Mouse (Mus musculus): ENCODE results near the gene Fancd2. TPM values are rescaled to one million over a fixed set of nuclear protein-coding genes. Genes with fewer than 3 reads are reported as not detected.

Fancd2 gene
- total RNA-seq (2021): under 1 TPM; 0.11 to 0.17 TPM

DNA sequence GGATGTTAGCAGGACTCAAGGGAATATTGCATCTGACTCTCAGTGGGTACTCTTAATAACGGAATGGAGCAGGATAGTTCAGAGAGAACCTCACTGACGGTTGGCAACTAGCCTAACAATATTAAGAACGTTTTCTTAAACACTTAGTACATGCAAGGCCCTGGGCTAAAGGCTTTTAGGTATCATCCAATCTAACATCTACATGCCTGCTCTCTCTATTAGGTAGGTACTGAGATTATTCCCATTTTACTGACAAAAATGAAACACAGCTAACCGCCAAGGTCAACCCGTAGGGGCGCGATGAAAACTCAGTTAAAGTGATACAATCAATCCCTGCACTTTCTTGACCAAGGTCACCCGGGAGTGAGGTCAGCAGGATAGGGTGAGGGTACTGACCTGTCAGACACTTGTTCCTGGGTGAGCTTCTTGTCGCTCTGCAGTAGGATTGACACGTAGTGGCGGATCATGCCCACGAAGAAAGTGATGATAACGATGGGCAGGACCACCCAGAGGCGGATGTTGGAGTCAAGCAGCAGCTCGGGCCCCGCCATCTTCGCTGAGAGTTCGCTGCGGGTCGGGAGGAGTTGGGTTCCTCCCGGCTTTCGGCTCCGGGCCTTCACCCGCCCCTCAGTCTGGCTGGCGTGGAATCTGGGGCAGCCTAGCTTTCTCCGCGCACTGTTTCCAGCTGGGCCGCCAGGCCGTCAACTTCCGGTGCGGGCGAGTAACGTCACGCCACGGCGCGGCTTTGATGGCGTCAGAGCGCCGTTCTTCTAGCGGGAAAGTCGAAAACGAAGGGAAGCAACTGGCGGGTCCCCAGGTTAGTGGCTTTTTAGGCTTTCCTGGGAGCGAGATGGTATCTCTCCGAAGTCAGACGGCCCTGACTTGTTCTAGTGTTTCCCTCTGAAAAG, at the start of gene Fancd2, which contains the start of gene Emc3:
Gene Fancd2, plus strand, starts transcription at position 751 of the 908 bp plus-strand sequence.
Gene Emc3, minus strand, starts transcription at position 721 of the 908 bp plus-strand sequence.
- intact Hi-C loops (cut with DNase I): loop anchor here (5.0 kb wide), 2 partner anchors 71 to 166 kb away; partner anchors contain the start of genes Brk1, Fancd2os and Tatdn2
- peak; percentile 96 to 98 for DNase-seq

DNA sequence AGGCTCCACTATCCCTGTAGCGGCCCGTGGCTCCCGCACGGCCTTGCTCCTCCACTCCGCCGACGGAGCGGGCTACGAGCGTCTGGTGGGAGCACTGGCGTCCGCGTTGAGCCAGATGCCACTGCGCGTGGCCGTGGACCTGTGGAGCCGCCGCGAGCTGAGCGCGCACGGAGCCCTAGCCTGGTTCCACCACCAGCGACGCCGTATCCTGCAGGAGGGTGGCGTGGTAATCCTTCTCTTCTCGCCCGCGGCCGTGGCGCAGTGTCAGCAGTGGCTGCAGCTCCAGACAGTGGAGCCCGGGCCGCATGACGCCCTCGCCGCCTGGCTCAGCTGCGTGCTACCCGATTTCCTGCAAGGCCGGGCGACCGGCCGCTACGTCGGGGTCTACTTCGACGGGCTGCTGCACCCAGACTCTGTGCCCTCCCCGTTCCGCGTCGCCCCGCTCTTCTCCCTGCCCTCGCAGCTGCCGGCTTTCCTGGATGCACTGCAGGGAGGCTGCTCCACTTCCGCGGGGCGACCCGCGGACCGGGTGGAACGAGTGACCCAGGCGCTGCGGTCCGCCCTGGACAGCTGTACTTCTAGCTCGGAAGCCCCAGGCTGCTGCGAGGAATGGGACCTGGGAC, 48.9 kb upstream of the Fancd2 start:
- DNase-seq: peak; percentile 37 to 58
- intact Hi-C loops (cut with DNase I): loop anchor here (5.0 kb wide), 2 partner anchors 140 to 155 kb away; partner anchors contain the start of genes Ogg1 and Vhl

DNA sequence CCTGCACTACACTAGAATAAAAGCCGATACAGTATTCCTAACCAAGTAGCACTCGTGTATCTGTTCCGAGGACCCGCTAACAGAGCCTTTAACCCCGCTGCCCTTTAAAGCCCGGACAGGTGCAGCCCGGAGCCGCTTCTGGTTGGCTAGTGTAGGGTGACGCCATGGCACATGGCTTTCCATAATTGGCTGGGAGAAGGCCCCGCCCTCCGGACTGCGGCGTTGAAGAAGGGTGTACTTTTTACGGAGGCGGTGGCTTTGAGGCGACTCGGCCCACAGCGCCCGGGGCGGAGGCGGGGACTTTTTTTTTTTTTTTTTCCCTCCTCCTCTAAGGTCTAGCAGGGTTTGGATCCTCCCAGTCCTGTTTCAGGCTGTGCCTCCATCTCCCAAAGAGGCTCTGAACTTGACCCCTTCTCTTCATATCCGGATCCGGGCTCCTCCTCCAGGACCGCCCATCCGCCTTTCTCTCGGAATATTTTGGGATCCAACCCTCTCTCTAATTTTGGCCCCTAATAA, 48.3 kb upstream of the Fancd2 start, which contains the start of gene Creld1:
Gene Creld1, plus strand, starts transcription at position 198 of the 516 bp plus-strand sequence.
- intact Hi-C loops (cut with DNase I): loop anchor here (5.0 kb wide), 2 partner anchors 139 to 156 kb away; partner anchors contain the start of genes Ogg1 and Vhl
- DNase-seq: peak; percentile 89

GRCm38 (mm10) chr6:113483729-113484128, 47.8 kb upstream of the Fancd2 start:
- intact Hi-C loops (cut with DNase I): loop anchor here (5.0 kb wide), 2 partner anchors 139 to 156 kb away; partner anchors contain the start of genes Ogg1 and Vhl
- DNase-seq: peak in 1 of 2 experiments; percentile 26

- no peak for DNase-seq
- intact Hi-C loops (cut with DNase I): no loop called here
These were observed 44.3 kb upstream of the Fancd2 start for GRCm38 (mm10) chr6:113487125-113487576.

DNA sequence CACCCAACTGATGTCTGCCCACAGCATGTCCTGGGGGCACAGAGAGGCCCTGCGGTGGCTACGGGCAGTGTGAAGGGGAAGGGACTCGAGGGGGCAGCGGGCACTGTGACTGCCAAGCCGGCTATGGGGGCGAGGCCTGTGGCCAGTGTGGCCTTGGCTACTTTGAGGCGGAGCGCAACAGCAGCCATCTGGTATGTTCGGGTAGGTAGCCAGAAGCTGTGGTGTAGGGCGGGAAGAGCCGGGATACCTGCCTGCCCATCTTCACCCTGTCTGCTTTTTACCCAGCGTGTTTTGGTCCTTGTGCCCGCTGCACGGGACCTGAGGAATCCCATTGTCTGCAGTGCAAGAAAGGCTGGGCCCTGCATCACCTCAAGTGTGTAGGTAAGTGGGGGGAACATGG, 42.1 kb upstream of the Fancd2 start:
- intact Hi-C loops (cut with DNase I): no loop called here
- DNase-seq: no peak

DNA sequence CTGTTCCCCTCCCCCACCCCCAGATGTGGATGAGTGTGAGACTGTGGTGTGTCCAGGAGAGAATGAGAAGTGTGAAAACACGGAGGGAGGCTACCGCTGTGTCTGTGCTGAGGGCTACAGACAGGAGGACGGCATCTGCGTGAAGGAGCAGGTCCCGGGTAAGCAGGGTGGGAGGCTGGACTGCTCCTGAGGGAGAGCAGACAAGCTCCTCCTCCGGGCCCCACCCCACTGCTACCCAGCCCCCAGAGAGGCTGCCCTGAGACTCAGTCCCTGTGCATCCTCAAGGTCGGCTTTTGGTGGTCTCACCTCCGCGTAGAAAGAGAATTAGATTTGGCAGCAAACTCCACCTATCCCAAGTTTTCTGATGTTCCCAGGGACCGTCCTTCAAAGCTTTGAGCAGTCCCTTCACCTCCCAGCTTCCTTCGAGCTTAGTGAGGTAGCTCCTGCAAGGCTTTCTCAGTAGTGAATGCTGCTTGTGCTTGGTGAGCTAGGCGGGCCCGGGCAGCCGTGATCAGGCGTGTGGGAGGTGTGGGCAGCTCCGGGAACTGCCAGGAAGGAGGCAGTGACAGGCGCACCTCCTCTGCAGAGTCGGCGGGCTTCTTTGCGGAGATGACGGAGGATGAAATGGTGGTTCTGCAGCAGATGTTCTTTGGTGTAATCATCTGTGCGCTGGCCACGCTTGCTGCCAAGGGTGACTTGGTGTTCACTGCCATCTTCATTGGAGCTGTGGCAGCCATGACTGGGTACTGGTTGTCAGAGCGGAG, 39.2 kb upstream of the Fancd2 start:
- no peak for DNase-seq
- intact Hi-C loops (cut with DNase I): no loop called here

GRCm38 (mm10) chr6:113494258-113494788, 37.2 kb upstream of the Fancd2 start:
- DNase-seq: peak; percentile 85 to 86
- intact Hi-C loops (cut with DNase I): no loop called here

DNA sequence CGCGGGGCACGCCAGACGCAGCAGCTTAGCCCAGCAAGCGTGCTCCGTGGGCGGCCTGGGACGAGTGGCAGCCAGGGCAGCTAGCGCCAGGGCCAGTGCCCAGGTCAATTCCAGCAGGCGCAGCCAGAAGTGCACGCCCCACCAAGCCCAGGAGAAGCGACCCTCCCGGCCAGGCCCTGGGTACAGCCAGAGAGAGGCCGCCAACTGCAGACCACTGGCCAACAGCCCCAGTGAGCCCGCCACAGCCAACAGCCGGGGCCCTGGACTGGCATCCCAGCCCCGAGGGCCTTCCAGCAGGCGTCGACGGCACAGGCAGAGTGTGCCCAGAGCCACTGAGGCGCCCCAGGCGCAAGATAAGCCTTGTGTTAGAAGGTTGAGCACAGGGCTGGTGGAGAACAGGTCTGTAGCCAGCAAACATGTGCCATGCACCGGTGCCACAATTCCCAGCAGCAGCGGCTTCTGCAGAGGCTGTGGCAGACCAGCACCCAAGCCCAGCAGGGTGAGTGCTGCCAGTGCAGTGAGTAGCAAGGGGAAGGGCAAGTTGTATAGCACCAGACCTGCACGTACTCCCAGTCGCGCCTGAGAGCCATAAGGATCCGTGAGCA, 36.3 kb upstream of the Fancd2 start:
- DNase-seq: no peak
- intact Hi-C loops (cut with DNase I): no loop called here

DNA sequence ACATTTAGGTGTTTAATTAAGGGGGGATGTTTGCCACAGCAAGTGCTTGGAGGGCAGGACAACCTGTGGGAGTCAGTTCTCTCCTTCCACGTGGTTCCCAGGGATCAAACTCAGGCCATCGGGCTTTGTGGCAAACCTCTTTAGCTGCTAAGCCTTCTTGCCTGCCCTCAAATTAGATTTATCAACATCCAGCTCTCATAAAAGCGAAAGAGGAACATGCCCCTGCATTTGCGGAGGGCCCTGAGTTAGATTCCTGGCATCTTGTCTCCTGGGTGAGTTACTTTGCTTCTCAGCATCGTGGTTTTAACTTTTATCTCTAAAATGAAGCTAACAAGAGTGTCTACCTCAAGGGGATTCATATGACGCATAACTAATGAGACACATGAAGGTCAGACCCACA, 32.1 kb upstream of the Fancd2 start:
- intact Hi-C loops (cut with DNase I): no loop called here
- DNase-seq: no peak

DNA sequence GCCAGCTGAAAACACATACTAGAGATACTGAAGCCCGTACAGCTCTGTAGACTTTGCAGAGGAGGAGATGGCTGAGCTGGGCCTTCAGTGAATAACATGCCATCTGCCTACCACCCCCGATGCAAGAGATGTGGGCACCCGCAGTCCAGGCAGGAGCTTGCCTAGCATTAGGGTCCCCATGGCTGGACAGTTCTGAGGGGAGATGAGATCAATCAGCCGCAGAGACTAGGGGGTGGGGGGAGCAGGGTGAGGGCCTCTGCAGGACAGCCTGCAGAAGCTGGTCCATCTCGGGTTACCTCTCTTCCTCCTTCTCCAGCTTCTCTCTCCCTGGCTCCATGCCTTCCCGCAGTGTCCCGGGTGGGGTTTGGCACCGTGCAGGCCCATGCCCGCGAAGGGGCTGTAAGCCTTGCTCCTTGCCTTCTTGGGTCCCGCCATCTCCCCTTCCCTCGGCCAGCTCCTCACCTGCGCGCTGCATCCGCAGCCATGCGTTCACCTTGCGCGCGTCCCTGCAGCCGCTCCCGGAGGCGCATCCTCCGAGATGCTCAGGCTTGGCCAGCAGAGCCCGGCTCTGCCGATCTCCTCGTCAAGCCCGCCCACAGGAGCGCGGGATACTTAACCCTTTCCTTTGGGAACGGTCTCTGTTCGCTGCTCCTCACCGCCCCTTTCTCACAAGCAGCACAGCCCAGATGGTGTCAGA, 29.9 kb upstream of the Fancd2 start, which contains the start of gene Prrt3:
Gene Prrt3, minus strand, starts transcription at position 544 of the 697 bp plus-strand sequence.
- intact Hi-C loops (cut with DNase I): no loop called here
- DNase-seq: no peak

- DNase-seq: no peak
- intact Hi-C loops (cut with DNase I): no loop called here
These were observed 28.7 kb upstream of the Fancd2 start for GRCm38 (mm10) chr6:113502801-113503200.

DNA sequence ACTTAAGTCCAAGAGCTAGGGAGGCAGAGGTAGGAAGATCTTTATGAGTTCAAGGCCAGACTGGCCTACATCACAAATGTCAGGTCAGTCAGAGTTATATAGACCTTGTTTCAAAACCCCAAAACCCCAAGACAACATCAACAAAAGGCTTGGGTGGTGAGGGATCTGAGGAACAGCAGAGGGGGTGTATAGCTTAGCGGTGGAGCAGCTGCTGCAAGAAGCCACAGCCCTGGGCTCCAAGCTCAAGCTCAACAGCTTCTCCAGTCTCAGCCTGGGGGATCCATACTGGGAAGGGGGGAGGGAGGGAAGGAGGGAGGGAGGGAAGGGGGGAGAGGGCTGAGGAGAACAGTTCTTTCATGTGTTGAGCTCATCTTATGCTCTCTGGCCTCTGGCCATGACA, 25.8 kb upstream of the Fancd2 start:
- DNase-seq: no peak
- intact Hi-C loops (cut with DNase I): no loop called here

GRCm38 (mm10) chr6:113507130-113507529, 24.4 kb upstream of the Fancd2 start:
- DNase-seq: no peak
- intact Hi-C loops (cut with DNase I): no loop called here

DNA sequence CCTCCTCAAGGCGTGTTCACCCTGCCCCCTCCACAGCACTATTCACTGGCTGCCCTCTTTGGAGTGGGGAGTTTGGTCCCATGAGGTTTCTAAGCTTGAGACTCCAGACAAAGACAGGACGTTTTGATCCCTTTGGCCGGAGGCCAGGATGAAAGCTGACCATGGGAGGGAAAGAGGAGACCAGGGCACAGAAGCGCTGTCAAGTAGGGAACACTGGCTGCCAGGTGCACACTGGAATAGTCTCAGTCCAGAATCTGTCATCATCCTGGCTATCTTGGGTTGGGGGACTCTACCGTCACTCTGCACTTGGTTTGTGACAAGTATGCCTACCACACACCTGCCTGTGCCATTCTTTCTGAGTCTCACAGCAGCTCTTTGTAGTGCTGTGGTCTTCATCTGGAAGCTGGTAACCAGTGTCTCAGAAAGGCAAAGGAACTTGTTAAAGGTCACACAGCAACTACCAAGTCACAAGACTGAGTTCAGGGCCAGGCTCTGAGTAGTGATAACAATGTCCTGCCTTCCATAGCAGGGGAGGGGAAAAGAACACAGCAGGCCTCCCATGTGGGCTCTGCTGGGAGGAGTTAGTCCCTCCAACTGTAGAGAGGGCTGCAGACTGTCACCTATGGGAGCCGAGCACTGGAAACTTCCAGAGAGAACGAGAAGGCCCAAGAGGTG, 23.1 kb upstream of the Fancd2 start:
- intact Hi-C loops (cut with DNase I): no loop called here
- peak in 1 of 2 experiments; percentile 13 for DNase-seq

- intact Hi-C loops (cut with DNase I): no loop called here
- no peak for DNase-seq
These were observed 22.6 kb upstream of the Fancd2 start for GRCm38 (mm10) chr6:113508947-113509280.

- no peak for DNase-seq
- intact Hi-C loops (cut with DNase I): no loop called here
These were observed 17.5 kb upstream of the Fancd2 start for GRCm38 (mm10) chr6:113513944-113514343.

GRCm38 (mm10) chr6:113514600-113514999, 16.9 kb upstream of the Fancd2 start:
- DNase-seq: no peak
- intact Hi-C loops (cut with DNase I): no loop called here

All from heart, postnatal 36 days (tissue).